Mouse (Mus musculus): ENCODE measurements around the gene Dcx.

DNA sequence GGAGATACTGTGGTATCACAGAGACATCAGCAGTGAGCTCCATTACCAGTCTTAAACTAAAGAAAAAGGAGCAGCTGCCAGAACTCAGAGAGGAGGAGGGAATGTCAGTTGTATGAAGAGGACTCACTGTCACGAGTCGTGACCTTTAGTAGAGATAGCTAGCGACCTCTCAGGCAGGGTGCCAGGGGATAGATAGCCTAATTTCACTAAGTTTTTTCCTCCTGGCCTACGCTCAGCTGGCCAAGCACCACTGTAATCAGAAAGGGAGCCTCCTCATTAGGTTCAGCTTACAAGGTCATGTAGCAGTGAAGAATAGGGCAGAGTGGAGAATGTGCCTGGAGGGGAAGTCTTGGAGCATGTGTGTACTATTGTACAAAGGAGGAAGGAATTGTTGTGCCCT lies 47.3 kb downstream of the Dcx start:
- TF ChIP-seq CTCF (IDR thresholded peaks at IDR 0.05; ENCODE audit: low read depth, low read length) = no peak
- TF ChIP-seq POLR2A (IDR thresholded peaks at IDR 0.05; ENCODE audit: insufficient read depth, low read length) = no peak

All from ES-Bruce4 (cell line).